Mouse (Mus musculus) frontal cortex, postnatal 14 days (tissue): ENCODE results near the gene Cwc27.

Source experiments
- DNase-seq, 2 experiments: peaks; one replicate each; pipeline ENCODE4 v3.0.0; 2022; ENCODE audit warnings: low spot score in 2 of 2

Gene Cwc27

GRCm38 (mm10) chr13:104611296-104611695 lies 205.6 kb downstream of the Cwc27 start:
- DNase-seq = no peak

DNA sequence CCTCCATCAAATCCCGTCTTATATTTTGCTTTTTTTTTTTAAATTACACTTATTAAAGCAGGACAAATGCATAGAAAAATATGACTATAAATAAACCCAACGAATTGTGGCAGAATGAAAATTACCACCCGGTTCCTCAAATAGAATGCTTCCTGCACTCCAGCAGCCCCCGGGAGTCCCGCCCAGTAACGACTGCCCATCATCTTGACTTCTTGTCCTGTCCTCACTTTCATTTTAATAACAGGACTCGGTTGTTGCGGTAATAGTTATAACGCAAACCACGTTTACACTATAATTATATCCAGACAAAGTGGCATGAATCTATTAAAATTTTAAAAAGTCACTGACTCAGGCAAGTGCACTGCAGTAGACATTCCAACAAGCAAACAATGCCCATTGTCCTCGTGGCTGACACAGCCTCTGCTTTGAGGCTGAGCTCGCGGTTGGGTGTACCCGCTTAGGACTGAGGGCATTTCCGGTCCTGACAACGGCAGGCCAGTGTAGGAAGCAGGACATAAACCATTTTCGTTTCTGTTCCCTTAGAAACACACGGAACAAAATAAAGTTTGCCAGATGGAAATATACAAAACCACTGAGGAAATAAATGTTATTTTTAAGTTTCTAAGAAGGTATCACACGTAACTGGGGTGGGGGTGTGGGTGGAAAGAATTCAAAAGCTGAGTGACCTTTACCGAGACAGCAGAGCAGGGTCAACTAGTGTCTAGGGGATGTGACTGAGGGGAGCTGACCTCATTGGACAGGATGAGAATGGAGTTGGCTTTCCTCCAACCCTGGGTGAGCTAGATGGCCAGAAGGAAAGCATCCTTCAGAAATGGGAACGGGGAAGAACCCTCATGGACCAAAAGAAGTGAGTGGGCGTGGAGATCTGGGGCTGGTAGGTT lies 206.5 kb downstream of the Cwc27 start:
- no peak for DNase-seq

DNA sequence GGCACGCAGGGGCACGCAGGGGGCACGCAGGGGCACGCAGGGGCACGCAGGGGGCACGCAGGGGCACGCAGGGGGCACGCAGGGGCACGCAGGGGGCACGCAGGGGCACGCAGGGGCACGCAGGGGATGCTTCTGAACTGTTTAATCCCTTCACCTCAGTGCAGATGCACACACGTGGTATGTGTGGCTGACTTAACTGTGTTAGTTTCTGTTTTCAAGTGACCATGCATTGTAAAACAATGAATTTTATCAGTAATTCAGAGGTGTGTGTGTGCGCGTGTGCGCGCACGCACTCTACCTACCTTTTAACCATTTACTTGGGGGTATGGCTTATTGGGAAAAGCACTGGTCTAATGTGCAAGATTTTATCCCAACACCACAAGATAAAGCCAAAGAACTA lies 208.4 kb downstream of the Cwc27 start:
- no peak for DNase-seq

DNA sequence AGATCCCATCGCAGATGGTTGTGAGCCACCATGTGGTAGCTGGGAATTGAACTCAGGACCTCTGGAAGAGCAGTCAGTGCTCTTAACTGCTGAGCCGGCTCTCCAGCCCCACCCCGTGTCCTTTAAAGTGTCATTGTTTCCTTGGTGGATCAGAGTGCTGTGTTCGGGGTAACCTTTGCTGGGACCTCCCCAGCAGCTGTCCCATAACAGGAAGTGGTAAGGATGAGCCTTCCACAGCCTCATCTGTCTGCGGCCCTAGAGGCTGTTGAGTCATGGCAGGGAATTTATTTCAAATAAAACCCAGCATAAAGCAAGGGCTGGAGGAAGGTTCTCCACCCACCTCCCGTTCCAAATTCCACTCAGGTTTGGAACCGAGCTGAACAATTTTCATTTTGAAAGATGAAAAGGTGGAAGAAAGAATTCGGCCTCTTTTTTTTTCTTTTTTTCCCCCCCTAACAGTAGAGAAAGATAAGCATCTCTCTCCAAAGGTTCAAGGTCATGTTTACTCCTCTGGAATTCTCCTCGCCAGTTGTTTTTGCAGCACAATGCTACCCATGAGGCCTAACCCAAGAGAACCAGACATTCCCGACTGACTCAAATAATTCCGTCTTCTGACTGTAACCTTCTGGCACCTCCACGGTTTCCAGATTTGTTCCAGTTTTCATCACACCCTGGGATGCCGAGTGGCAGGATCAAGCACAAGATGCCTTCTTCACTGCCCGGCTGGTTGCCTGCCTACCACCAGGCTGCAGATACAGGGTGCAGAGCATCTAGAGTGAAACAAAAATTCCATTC lies 210.0 kb downstream of the Cwc27 start:
- DNase-seq = no peak

- DNase-seq = no peak
Measured at GRCm38 (mm10) chr13:104605111-104605510, 211.8 kb downstream of the Cwc27 start.

DNA sequence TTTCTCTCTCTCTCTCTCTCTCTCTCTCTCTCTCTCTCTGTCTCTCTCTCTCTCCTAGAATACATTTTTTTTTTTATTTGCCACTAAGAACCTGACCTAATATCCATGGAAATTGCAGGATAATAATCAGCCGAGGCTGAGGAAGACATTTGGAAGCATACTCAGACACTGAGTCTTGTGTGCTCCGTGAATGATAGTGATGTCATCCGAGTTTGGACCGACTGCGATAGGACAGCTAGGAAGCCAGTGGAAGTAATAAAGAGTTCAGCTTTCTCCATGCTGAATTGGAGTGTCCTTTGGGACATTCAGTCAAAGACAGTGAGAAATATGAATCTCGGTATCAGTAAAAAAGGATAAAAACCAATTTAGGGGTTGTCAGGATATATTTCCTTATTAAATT lies 214.7 kb downstream of the Cwc27 start:
- DNase-seq = no peak

- DNase-seq = no peak
Measured at GRCm38 (mm10) chr13:104601783-104602182, 215.2 kb downstream of the Cwc27 start.

DNA sequence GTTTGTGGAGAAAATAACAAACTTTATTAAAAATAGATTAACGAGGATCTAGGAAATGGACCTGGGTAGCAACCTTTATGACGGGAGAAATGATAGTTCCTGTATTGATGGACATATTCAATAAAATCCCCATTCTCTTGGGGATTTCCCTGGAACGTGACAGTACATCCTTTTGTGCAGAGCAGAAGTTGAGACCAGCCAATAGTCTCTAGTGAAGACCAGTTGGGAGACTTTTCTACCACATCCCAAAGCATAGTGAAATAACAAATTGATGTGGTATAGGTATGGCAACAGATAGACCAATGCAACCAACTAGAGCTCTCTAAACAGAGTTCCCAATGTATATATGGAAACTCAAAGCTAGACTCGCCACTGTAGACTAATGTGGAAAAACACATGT lies 220.7 kb downstream of the Cwc27 start:
- DNase-seq = no peak

- DNase-seq = no peak
Measured at GRCm38 (mm10) chr13:104594820-104595351, 222.1 kb downstream of the Cwc27 start.

DNA sequence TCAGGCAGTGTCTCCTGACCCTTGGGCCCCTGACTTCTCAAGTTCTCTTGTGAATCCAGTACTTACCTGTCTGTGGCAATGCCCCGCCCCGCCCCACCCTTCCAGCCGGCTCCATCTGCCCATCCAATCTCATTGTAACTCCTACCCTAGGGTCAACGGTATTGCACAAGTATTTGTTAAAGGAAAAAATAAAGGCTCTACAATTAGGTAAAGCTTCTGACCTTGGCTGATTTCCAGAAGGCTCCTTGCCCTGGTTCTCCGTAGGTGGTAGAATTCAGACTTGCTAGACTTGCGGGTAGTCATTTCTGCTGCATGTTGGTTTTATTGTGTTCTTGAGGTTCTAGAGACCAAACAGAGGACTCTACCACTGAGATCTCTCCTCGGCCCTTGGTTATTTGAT lies 226.0 kb downstream of the Cwc27 start:
- DNase-seq = no peak

DNA sequence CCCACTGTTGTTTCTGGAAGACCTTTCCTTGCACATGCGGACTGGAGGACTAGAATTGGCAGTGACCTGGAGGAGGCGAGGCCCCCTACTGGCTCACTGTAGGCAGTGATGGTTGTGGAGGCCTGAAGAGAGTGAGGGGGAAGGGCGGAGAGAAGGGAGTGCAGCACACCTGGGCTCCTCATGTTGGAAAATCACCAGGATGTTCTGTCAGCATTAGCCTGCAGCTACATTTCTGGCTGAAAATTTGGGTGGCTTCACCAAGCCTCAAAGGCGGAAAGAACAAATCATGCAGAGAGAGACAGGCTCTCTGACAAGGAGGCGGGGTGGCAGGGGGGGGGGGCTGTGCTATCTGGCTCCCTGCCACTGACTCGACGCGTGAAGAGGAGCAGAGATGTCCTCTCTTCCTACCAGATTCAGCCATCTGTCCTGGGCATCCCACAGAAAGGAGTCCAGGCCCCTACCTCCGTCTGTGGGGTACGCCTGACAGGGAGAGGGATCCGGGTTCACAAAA lies 226.8 kb downstream of the Cwc27 start:
- DNase-seq = no peak

DNA sequence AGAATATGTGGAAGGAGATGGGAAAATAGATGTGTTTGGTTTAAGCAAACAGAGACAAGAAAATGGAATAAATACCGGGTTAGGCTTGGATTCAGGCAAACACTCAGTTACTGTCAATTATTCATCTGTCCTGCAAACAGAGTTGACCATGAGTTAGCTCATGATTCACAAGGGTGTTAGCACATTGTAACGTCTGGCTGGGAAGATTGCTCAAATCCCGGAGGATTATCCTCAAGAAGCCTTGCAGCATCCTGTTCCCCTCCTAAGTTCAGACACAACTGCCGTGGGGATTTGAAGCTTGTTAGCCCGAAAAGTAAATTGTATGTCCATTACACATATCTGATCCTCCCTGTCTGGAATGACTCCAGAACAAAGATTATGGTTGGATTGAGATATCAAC lies 228.6 kb downstream of the Cwc27 start:
- DNase-seq = no peak
